Mouse (Mus musculus) hindbrain, embryonic 12.5 days (tissue): ENCODE measurements around the gene Magi1. TPM values are rescaled to one million over a fixed set of nuclear protein-coding genes. Genes with fewer than 3 reads are reported as not detected.
A peak's percentile ranks its signal among the peaks of the same experiment; 100 is the strongest.

Experiments
- ATAC-seq: fragments of 200-750 bp; cut with Nextera tagmentation; 2 replicates; pipeline ENCODE4 v1.8.0; 2017; ENCODE audit warnings: moderate TSS enrichment; ENCODE audit not compliant: low FRiP score
- H3K27ac ChIP-seq: fragments of 300-500 bp; sonication (generic); 2 replicates; pipeline ENCODE4 v1.5.1; 2016; ENCODE audit warnings: mild to moderate bottlenecking
- H3K27me3 ChIP-seq: fragments of 300-500 bp; sonication (generic); 2 replicates; pipeline ENCODE4 v1.6.1; 2016; ENCODE audit warnings: mild to moderate bottlenecking
- H3K36me3 ChIP-seq: fragments of 300-500 bp; sonication (generic); 2 replicates; pipeline ENCODE4 v1.6.1; 2016; ENCODE audit warnings: mild to moderate bottlenecking
- H3K4me1 ChIP-seq: fragments of 300-500 bp; sonication (generic); 2 replicates; pipeline ENCODE4 v1.6.1; 2016
- H3K4me2 ChIP-seq: fragments of 300-500 bp; sonication (generic); replicated peaks from 2 replicates; pipeline ENCODE4 v1.6.1; 2016; ENCODE audit warnings: mild to moderate bottlenecking
- H3K4me3 ChIP-seq: fragments of 300-500 bp; sonication (generic); 2 replicates; pipeline ENCODE4 v1.5.1; 2016; ENCODE audit warnings: mild to moderate bottlenecking
- H3K9ac ChIP-seq: fragments of 300-500 bp; sonication (generic); 2 replicates; pipeline ENCODE4 v1.6.1; 2016; ENCODE audit warnings: mild to moderate bottlenecking, moderate library complexity
- H3K9me3 ChIP-seq: fragments of 300-500 bp; sonication (generic); replicated peaks from 2 replicates; pipeline ENCODE4 v1.6.1; 2016; ENCODE audit warnings: mild to moderate bottlenecking
- whole genome bisulfite sequencing: fragments of 180-500 bp; shearing (Covaris S2); methylation state at CpG from one replicate; pipeline ENCODE4 v1.1.7; 2016; 5-methylcytosine and 5-hydroxymethylcytosine counted together
- polyA plus RNA-seq: library from polyadenylated mRNA; unstranded; fragments of >200 nt; fragmentation: Nextera tagmentation; extraction: Ambion mirVana; gene quantifications from 2 replicates; pipeline ENCODE4 v1.2.1, GENCODE M21; 2016

The Magi1 gene
- polyA plus RNA-seq, 1 experiment from 2014 or later, result 35.9 TPM

- H3K27ac ChIP-seq, result peak overlapping the region; percentile 95
- no peaks in the 10 kb centered on the region for H3K9me3 ChIP-seq
- H3K4me3 ChIP-seq, result peak overlapping the region; percentile 47
- no peaks in the 10 kb centered on the region for H3K27me3 ChIP-seq
- peak overlapping the region; percentile 64 for H3K4me2 ChIP-seq
- peak overlapping the region; percentile 67 for H3K9ac ChIP-seq
- under 1% methylated on average over 20 of the region's 20 CpGs for whole genome bisulfite sequencing
- H3K36me3 ChIP-seq, result no peaks in the 10 kb centered on the region
- peak; percentile 94 for ATAC-seq
- peaks cover 45% of the 10 kb centered on the region for H3K4me1 ChIP-seq
Observed at GRCm38 (mm10) chr6:93912582-93913225, 371.0 kb downstream of the Magi1 start.

- Histone ChIP-seq H3K9me3 (no peaks in the 10 kb centered on the region), H3K27ac (peak overlapping the region; percentile 95), H3K36me3 (no peaks in the 10 kb centered on the region), H3K4me2 (peak overlapping the region; percentile 64), H3K4me1 (peaks cover 45% of the 10 kb centered on the region), H3K27me3 (no peaks in the 10 kb centered on the region), H3K9ac (peak overlapping the region; percentile 67), H3K4me3 (peak overlapping the region; percentile 47)
- peak; percentile 20 for ATAC-seq
- 5% methylated on average over 8 of the region's 8 CpGs for WGBS
Observed at GRCm38 (mm10) chr6:93912003-93912581, 371.6 kb downstream of the Magi1 start.

GRCm38 (mm10) chr6:93911420-93911819 lies 372.3 kb downstream of the Magi1 start:
- peaks cover 45% of the 10 kb centered on the region for H3K4me1 ChIP-seq
- no peaks in the 10 kb centered on the region for H3K9me3 ChIP-seq
- no peaks in the 10 kb centered on the region for H3K27me3 ChIP-seq
- H3K36me3 ChIP-seq, result no peaks in the 10 kb centered on the region
- no peak for ATAC-seq
- peak overlapping the region; percentile 95 for H3K27ac ChIP-seq
- 19% methylated on average over 2 of the region's 2 CpGs for WGBS
- H3K4me3 ChIP-seq, result peak overlapping the region; percentile 47
- peak overlapping the region; percentile 67 for H3K9ac ChIP-seq
- peak overlapping the region; percentile 64 for H3K4me2 ChIP-seq

- Histone ChIP-seq H3K4me1 (peaks cover 43% of the 10 kb centered on the region), H3K27ac (no peak overlapping the region), H3K9me3 (no peaks in the 10 kb centered on the region), H3K27me3 (no peaks in the 10 kb centered on the region), H3K9ac (no peak overlapping the region), H3K4me3 (no peak overlapping the region), H3K4me2 (peak overlapping the region; percentile 64), H3K36me3 (no peaks in the 10 kb centered on the region)
- ATAC-seq, result no peak
- WGBS, result 84% methylated on average over 4 of the region's 4 CpGs
Observed at GRCm38 (mm10) chr6:93909976-93910375, 373.7 kb downstream of the Magi1 start.

- no peaks in the 10 kb centered on the region for H3K36me3 ChIP-seq
- no peaks in the 10 kb centered on the region for H3K9me3 ChIP-seq
- H3K9ac ChIP-seq, result no peak overlapping the region
- H3K27me3 ChIP-seq, result no peaks in the 10 kb centered on the region
- ATAC-seq, result no peak
- peaks cover 7% of the 10 kb centered on the region for H3K4me1 ChIP-seq
- whole genome bisulfite sequencing, result 89% methylated on average over 2 of the region's 2 CpGs
- H3K4me3 ChIP-seq, result no peak overlapping the region
- no peak overlapping the region for H3K27ac ChIP-seq
- H3K4me2 ChIP-seq, result no peak overlapping the region
Observed at GRCm38 (mm10) chr6:93904987-93905386, 378.7 kb downstream of the Magi1 start.

DNA sequence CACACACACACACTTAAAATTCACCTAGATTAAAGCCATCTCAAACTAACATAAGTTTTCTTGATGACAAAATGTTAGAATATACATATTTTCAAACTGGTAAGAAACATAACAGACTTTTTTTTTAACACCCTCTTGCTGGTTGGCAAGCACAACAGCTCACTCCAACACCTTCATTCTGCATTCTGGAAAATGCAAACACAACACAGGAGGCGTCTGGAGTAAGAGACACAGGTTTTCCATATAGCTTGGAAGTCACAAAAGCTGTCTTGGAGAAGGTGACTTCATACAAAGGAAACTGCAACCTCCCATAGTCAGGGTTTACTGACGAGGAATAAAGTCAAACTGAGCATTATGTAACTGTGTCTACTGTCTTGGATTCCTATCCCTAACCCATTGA lies 381.5 kb downstream of the Magi1 start:
- Histone ChIP-seq H3K9ac (no peak overlapping the region), H3K4me1 (no peaks in the 10 kb centered on the region; the same call in 1 of the 2 replicates), H3K4me2 (no peak overlapping the region), H3K36me3 (no peaks in the 10 kb centered on the region), H3K9me3 (no peaks in the 10 kb centered on the region), H3K27ac (no peak overlapping the region), H3K27me3 (no peaks in the 10 kb centered on the region), H3K4me3 (no peak overlapping the region)
- 80% methylated on average over 2 of the region's 2 CpGs for WGBS
- no peak for ATAC-seq

DNA sequence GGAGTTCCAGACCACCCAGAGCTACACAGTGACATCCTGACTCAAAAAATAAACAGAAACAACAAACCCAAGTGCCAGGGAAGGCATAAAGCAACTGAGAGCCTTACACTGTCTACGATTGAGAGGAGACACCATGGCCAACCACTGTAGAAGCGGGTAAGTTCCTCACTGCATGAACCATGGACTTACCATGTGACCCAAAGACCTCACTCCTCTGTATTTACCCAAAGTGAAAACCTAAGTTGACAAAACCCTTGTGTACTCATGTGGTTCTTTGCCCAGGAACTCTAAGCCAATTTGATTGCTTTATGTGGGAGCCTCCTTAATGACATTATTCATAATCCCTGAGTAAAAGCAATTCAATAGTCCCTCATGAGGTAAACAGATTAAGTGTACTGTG lies 382.3 kb downstream of the Magi1 start:
- Histone ChIP-seq H3K27ac (no peak overlapping the region), H3K4me3 (no peak overlapping the region), H3K4me2 (no peak overlapping the region), H3K9ac (no peak overlapping the region), H3K4me1 (no peaks in the 10 kb centered on the region; the same call in 1 of the 2 replicates), H3K36me3 (no peaks in the 10 kb centered on the region), H3K27me3 (no peaks in the 10 kb centered on the region), H3K9me3 (no peaks in the 10 kb centered on the region)
- WGBS, result 94% methylated on average over 2 of the region's 2 CpGs
- no peak for ATAC-seq

DNA sequence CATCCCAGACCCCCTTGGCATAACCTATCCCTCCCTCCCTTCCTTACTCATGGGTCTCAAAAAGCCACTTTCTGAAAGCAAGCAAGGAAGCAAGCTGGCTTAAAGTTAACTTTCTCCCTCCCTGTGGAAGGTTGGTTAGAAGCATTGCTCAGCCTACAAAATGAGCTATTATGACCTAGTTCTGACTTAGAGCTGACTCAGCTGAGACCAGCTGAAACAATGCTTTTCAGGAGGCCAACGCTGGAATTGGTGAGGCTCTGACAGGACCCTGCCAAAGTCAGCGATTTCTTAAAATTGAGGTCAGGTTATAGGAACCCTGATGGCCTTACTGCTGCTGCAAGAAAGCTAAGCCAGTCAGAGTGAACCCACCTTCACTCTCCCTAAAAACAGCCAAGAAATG lies 386.2 kb downstream of the Magi1 start:
- Histone ChIP-seq H3K4me3 (no peak overlapping the region), H3K27ac (no peak overlapping the region), H3K9me3 (no peaks in the 10 kb centered on the region), H3K4me1 (peaks cover 6% of the 10 kb centered on the region; the same call in 1 of the 2 replicates), H3K27me3 (no peaks in the 10 kb centered on the region), H3K36me3 (no peaks in the 10 kb centered on the region), H3K9ac (no peak overlapping the region), H3K4me2 (no peak overlapping the region)
- no peak for ATAC-seq
- 61% methylated on average over 2 of the region's 2 CpGs for WGBS

DNA sequence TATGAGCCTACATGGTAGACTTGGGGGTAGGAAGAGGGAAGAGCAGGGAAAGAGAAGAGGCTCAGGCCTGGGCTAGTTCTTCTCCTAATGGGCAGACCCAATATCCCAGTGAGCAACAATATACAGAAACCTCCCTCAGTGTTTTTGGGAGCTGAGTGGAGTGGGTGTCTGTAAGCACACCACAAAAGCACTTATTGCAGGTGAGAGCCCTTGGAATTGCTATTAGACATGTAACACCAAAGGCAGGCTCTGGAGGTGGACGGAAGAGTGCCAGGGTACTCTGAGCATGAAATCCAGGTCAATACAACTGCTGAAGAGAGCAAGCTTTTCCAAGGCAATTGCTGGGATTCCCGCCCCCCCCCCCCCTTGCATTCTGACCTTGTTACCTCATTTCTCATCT lies 388.0 kb downstream of the Magi1 start:
- no peak overlapping the region for H3K4me2 ChIP-seq
- 75% methylated on average over 2 of the region's 2 CpGs for WGBS
- H3K36me3 ChIP-seq, result no peaks in the 10 kb centered on the region
- no peaks in the 10 kb centered on the region for H3K9me3 ChIP-seq
- H3K9ac ChIP-seq, result no peak overlapping the region
- peaks cover 7% of the 10 kb centered on the region; the same call in 1 of the 2 replicates for H3K4me1 ChIP-seq
- no peak overlapping the region for H3K4me3 ChIP-seq
- H3K27ac ChIP-seq, result no peak overlapping the region
- no peak for ATAC-seq
- no peaks in the 10 kb centered on the region for H3K27me3 ChIP-seq

DNA sequence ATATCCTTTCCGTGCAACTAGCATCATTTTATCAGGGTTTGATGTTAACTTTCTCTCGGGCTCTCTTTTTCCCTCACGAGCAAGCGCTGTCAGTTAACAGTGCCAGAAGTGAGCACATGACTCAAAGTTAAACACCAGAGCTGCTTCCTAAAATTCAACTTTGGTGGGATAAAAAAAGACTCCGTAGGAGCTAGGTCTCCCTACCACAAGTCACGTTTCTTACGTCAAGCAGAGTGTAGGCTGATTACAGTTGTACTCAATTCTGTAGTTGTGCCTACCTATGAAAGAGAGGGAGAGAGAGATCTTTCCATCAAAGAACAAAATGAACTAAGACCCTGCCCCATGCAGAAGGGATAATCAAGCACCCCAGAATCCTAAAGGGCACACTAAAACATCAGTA lies 389.8 kb downstream of the Magi1 start:
- no peak overlapping the region for H3K4me2 ChIP-seq

DNA sequence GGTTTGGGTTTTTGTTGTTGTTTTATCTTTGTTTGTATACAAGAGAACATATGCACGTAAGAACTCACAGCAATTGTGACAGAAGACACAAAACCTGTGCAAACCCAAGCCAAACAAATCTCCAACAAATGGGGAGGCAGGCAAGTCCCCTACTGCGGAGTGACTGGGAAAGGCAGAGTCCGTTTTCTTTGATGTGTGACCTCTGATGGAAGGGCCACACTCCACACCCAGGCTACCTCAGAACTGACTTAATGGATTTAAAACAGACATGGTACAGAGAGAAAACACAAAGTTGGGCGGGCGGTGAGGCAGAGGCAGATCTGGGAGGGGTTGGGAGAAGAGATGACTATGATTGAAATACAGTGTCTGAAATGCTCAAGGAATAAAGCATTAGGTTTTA lies 390.8 kb downstream of the Magi1 start:
- Histone ChIP-seq H3K27me3 (no peaks in the 10 kb centered on the region), H3K4me3 (no peak overlapping the region), H3K9me3 (no peaks in the 10 kb centered on the region), H3K36me3 (no peaks in the 10 kb centered on the region), H3K27ac (no peak overlapping the region), H3K9ac (no peak overlapping the region), H3K4me1 (peaks cover 11% of the 10 kb centered on the region; the same call in 1 of the 2 replicates), H3K4me2 (no peak overlapping the region)
- no peak for ATAC-seq
- WGBS, result 21% methylated on average over 5 of the region's 5 CpGs

More for the DNA sequence above, 389.8 kb downstream of the Magi1 start:
- no peaks in the 10 kb centered on the region for H3K9me3 ChIP-seq
- no peak overlapping the region for H3K4me3 ChIP-seq
- no peaks in the 10 kb centered on the region for H3K27me3 ChIP-seq
- no peak overlapping the region for H3K9ac ChIP-seq
- no peak for ATAC-seq
- 77% methylated on average over 7 of the region's 7 CpGs for WGBS
- no peaks in the 10 kb centered on the region for H3K36me3 ChIP-seq
- H3K4me1 ChIP-seq, result peaks cover 11% of the 10 kb centered on the region; the same call in 1 of the 2 replicates
- no peak overlapping the region for H3K27ac ChIP-seq

DNA sequence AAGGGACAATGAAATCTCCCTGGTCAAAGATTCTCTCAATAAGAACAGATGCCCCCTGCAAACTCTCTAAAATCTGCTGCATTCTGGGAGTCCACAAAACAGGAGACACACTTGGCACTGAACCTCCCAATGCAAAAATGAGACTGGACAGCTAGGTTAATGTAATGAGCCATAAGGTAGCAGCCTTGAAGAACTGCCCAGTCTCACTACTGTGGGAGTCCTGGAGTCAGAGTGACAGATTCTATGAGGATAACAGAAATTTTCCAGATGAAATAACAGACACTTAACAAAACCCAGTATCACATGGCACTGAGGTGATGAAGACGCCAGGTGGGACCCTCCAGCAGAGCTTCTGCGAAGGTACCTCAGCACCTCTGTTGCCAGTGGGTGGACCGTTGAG lies 393.7 kb downstream of the Magi1 start:
- Histone ChIP-seq H3K4me2 (no peak overlapping the region), H3K27ac (no peak overlapping the region), H3K9ac (no peak overlapping the region), H3K4me3 (no peak overlapping the region), H3K9me3 (no peaks in the 10 kb centered on the region), H3K27me3 (no peaks in the 10 kb centered on the region), H3K4me1 (peaks cover 11% of the 10 kb centered on the region; the same call in 1 of the 2 replicates), H3K36me3 (no peaks in the 10 kb centered on the region)
- no peak for ATAC-seq
- 96% methylated on average over 3 of the region's 3 CpGs for WGBS

GRCm38 (mm10) chr6:93877337-93877736 lies 406.4 kb downstream of the Magi1 start:
- no peaks in the 10 kb centered on the region for H3K27me3 ChIP-seq
- no peak overlapping the region for H3K9ac ChIP-seq
- 0 out of 2 replicates have a peak, but pooled peaks cover 8% of the 10 kb centered on the region for H3K4me1 ChIP-seq
- H3K4me2 ChIP-seq, result no peak overlapping the region
- no peak overlapping the region for H3K4me3 ChIP-seq
- no peaks in the 10 kb centered on the region for H3K36me3 ChIP-seq
- H3K27ac ChIP-seq, result no peak overlapping the region
- 65% methylated on average over 4 of the region's 4 CpGs for WGBS
- no peak for ATAC-seq
- no peaks in the 10 kb centered on the region for H3K9me3 ChIP-seq
